In the genomic region with DNA sequence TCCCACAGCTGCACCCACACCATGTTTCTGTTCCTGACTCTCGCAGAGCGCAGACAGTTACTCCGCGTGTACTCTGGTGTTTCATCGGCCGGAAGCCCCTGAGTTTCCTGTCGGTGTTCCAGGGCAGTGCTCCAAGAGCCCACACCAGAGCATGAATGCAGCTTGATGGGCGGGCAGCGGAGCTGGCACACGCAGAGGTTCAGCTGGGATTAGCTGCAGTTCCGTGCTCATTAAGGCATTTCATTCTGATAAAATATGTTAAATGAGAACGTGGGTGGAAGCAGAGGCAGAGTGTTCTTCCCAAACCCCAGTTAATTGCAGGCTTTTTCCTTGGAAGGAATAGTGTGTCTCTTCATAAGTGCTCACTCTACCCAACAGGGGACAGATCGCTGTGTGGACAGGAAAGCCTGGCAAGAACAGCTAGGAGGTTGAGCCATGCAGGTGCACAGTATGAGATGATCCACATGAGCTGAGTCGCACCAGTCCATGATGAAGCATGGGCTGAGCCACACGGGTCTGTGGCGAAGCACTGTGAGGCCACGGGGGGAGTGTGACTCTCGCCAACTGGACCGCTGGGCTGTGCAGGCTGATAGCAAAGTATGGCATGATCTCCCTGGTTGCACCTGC, we compare ENCODE assay signal across 9 mouse cellular contexts.
A peak's percentile ranks its signal among the peaks of the same experiment; 100 is the strongest.
DNase-seq lines count a peak whose midpoint lies in the region; ATAC-seq lines count a peak whose summit lies in the region.
"Had no signal": no experiment of that assay in that cellular context is flagged by ENCODE, and none has a peak within 500 bp of the region (broad histone marks: within the 10 kb centered on the region; RNA-seq: fewer than 3 reads in every experiment).

No protein-coding gene starts in this region.

- H3K9me3 ChIP-seq in midbrain, embryonic 16.5 days (replicated peaks; ENCODE audit: control insufficient read depth, low read length, poor library complexity, severe bottlenecking), result no peaks in the 10 kb centered on the region

- H3K9ac ChIP-seq in midbrain, embryonic 16.5 days (ENCODE audit: low read depth, low read length), result no peak overlapping the region

- WGBS in midbrain, embryonic 16.5 days, result 65% methylated on average over 19 of the region's 19 CpGs

- H3K36me3 ChIP-seq in midbrain, embryonic 16.5 days (ENCODE audit: control insufficient read depth, insufficient read depth, low read length), result no peaks in the 10 kb centered on the region

- 0 out of 2 replicates have a peak, but pooled peaks have one; percentile 19 for ATAC-seq in midbrain, embryonic 16.5 days

- no peak overlapping the region for H3K4me3 ChIP-seq in midbrain, embryonic 16.5 days (ENCODE audit: low read depth, low read length)

- DNase-seq in heart, postnatal 4 days, result peak; percentile 36
- no peak for DNase-seq in heart, adult 9 months (ENCODE audit: low spot score in 2 of 2)
- DNase-seq in brain, embryonic 18.5 days (ENCODE audit: low read depth, low spot score), result peak; percentile 50
- DNase-seq in layer of hippocampus, adult 11-12 months (ENCODE audit: low spot score), result peak; percentile 74
- no peak for DNase-seq in gastrocnemius, postnatal 10 days
- no peak for DNase-seq in adrenal gland, adult 18-20 months (ENCODE audit: low spot score in 2 of 2)
- DNase-seq in heart, adult 8-10 months (ENCODE audit: low spot score), result no peak
- DNase-seq: retina, postnatal 1 day had no signal

- H3K27me3 ChIP-seq in midbrain, embryonic 16.5 days (ENCODE audit: control insufficient read depth, insufficient read depth, low read depth, low read length), result no peaks in the 10 kb centered on the region

- 0 out of 2 replicates have a peak overlapping the region, but pooled peaks have one; percentile 0 for H3K27ac ChIP-seq in midbrain, embryonic 16.5 days (ENCODE audit: low read length)

- peaks cover 12% of the 10 kb centered on the region; the same call in 1 of the 2 replicates for H3K4me1 ChIP-seq in midbrain, embryonic 16.5 days (ENCODE audit: control insufficient read depth, insufficient read depth, low read length)

- H3K4me2 ChIP-seq in midbrain, embryonic 16.5 days (ENCODE audit: low read length), result no peak overlapping the region

Comparison
In these comparisons a context has a peak if more than half of its experiments do, and no peak if none do; other contexts are left out.
1. DNase-seq: peak in heart, postnatal 4 days (single experiment), brain, embryonic 18.5 days (single experiment) and layer of hippocampus, adult 11-12 months (single experiment); none in heart, adult 9 months (0 of 2), gastrocnemius, postnatal 10 days (single experiment), adrenal gland, adult 18-20 months (0 of 2) and heart, adult 8-10 months (single experiment).